Comparison of ENCODE assay signal across 20 mouse cellular contexts in the genomic region with DNA sequence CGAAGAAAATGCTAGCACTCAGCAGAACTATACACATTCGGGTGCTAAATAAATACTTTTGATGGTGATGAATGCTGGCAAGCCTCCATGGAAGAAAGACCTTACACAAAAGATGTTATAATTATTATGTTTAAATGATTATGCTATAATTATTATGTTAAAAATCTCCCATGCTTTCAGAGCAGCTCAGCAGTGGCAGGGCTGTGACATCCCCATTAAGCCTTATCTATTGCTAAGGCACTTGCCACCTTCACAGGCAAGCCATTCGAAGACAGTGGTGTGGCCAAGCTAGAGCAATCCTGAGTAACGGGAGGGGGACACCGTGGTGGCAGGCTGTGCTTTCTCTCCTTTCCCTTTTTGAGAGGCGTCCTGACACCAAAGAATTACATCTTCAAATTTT.
"Had no signal": no experiment of that assay in that cellular context is flagged by ENCODE, and none has a peak within 500 bp of the region (broad histone marks: within the 10 kb centered on the region; RNA-seq: fewer than 3 reads in every experiment).

No protein-coding gene starts in this region.

- H3K9ac ChIP-seq: lung, embryonic 14.5 days; midbrain, embryonic 12.5 days; neural tube, embryonic 13.5 days; neural tube, embryonic 15.5 days; stomach, embryonic 15.5 days had no signal

- H3K4me1 ChIP-seq: midbrain, embryonic 12.5 days; neural tube, embryonic 13.5 days; neural tube, embryonic 15.5 days; stomach, embryonic 15.5 days had no signal

- ATAC-seq: midbrain, embryonic 16.5 days had no signal

- H3K36me3 ChIP-seq: midbrain, embryonic 10.5 days; midbrain, embryonic 12.5 days; neural tube, embryonic 13.5 days; neural tube, embryonic 15.5 days; stomach, embryonic 15.5 days had no signal

- H3K27me3 ChIP-seq: midbrain, embryonic 12.5 days; neural tube, embryonic 13.5 days; neural tube, embryonic 15.5 days; stomach, embryonic 15.5 days had no signal

- H3K4me3 ChIP-seq: midbrain, embryonic 10.5 days; midbrain, embryonic 12.5 days; myocyte; neural tube, embryonic 13.5 days; neural tube, embryonic 15.5 days; stomach, embryonic 15.5 days had no signal

- H3K4me2 ChIP-seq: lung, embryonic 14.5 days; midbrain, embryonic 12.5 days; neural tube, embryonic 13.5 days; neural tube, embryonic 15.5 days; stomach, embryonic 15.5 days had no signal

- H3K27ac ChIP-seq: midbrain, embryonic 10.5 days; midbrain, embryonic 12.5 days; neural tube, embryonic 13.5 days; neural tube, embryonic 15.5 days; stomach, embryonic 15.5 days; stomach, postnatal 0 days had no signal

- H3K9me3 ChIP-seq: midbrain, embryonic 10.5 days; midbrain, embryonic 12.5 days; neural tube, embryonic 13.5 days; neural tube, embryonic 15.5 days; stomach, embryonic 15.5 days had no signal

- DNase-seq: lung, adult 18-20 months; lung, embryonic 14.5 days; lung, postnatal 10 days; lung, postnatal 4 days; midbrain, embryonic 14.5 days; right cerebral cortex, adult 18-20 months; right cerebral cortex, postnatal 25 days; right cerebral cortex, postnatal 4 days; spleen, adult 18-20 months; thymus, adult 2 months; thymus, postnatal 25 days; thymus, postnatal 4 days had no signal
